Mouse (Mus musculus): ENCODE measurements around the gene Prim2.

GRCm38 (mm10) chr1:33531860-33532259 is 137.7 kb downstream of the Prim2 start:
- TF ChIP-seq POLR2A (IDR thresholded peaks at IDR 0.05; ENCODE audit: borderline replicate concordance, low read depth, low read length) = no peak
- TF ChIP-seq CTCF (IDR thresholded peaks at IDR 0.05; ENCODE audit: low read depth, low read length) = no peak

Data from bone marrow macrophage, adult 2 months (primary cell).